Mouse (Mus musculus) layer of hippocampus, adult 9-11 months (tissue): ENCODE data around the gene Trpt1.

Experiments used
- DNase-seq: peaks from one replicate; pipeline ENCODE4 v3.0.0; 2022

Trpt1 gene

DNA sequence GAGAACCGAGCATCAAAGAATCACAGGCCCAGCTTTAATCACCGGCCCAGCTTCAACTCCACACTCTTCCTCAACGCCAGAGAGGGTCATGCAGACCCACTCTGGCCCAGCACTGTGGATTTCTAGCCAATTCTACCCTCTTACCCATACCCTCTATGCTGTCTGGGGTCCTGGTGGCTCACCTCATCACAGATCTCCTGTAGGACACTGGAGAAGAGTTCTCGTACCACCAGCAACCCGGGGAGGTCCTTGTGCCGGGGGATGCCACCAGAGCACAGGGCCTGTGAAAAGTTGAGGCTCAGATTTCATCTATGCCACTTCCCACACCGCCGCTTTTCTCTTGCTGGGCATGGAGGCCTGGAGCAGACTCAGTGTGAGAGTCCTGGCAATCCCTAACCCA lies 1.4 kb upstream of the Trpt1 start:
- DNase-seq, result peak; percentile 2

GRCm38 (mm10) chr19:6995255-6995991 lies 508 bp upstream of the Trpt1 start:
- peak; percentile 13 for DNase-seq

- DNase-seq, result peak; percentile 2
Observed at GRCm38 (mm10) chr19:6997721-6998290, 1.9 kb downstream of the Trpt1 start.

- no peak for DNase-seq
Observed at GRCm38 (mm10) chr19:6999360-7000063, 3.6 kb downstream of the Trpt1 start.

DNA sequence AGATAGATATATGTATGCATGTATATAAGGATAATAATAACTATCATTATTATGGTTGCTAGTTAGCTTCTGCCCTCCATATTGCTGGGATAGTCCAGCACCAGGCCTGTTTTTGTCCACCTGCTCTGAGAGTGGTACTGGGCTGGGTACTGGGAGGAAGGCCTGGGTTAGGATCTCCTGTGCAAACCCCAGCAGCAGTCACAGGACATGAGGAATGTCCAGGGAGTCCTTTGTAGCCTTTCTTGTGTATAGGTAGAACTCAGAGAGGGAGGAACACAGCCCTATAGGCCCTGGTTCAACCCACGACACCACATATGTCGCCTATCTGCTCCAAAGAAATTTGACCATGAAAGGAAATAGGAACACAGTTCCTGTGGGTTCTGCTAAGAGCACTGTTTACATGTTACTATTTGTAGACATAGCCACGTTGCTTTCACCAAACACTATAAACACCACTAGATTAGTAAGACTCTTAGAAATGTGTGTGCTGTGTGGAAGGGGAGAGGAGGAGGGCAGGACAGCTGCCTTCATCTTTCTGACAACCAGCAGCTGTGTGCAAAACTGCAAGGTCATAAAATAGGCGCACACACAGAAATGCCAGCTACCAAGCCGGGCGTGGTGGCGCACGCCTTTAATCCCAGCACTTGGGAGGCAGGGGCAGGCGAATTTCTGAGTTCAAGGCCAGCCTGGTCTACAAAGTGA lies 11.1 kb downstream of the Trpt1 start:
- no peak for DNase-seq

- no peak for DNase-seq
Observed at GRCm38 (mm10) chr19:7012426-7012825, 16.5 kb downstream of the Trpt1 start.

GRCm38 (mm10) chr19:7013984-7014383 lies 18.1 kb downstream of the Trpt1 start:
- no peak for DNase-seq

DNA sequence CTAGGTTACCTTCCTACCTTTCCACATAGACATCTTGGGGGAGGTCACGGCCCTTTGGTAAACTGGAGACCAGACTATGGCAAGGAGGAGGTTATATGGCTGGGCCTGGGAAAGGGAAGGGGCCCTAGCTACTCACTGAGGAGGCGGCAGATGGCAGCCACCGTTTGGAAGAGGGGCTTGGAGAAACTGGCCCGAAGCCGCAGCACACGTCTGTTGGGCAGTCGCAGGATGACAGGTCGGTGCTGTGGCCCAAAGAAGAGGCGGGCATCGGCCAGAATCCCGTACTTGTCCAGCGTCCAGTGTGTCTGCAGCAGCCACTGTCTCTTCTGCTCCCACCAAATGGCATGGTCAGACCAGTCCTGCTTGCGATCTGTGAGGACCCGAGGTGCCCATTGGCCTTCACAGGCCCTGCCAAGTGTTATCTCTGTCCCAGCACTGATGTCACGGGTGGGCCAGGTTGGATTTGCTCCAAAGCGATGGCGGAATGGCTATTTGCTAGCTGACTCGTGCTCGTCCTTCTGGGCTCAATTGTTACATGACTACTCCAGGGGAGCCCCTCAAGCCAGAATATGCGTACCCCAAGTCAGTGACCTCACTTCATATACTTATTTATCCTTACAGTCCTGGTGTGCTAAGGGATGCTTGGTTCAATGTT lies 18.7 kb downstream of the Trpt1 start:
- no peak for DNase-seq

- DNase-seq, result no peak
Observed at GRCm38 (mm10) chr19:7017541-7018457, 21.9 kb downstream of the Trpt1 start.

DNA sequence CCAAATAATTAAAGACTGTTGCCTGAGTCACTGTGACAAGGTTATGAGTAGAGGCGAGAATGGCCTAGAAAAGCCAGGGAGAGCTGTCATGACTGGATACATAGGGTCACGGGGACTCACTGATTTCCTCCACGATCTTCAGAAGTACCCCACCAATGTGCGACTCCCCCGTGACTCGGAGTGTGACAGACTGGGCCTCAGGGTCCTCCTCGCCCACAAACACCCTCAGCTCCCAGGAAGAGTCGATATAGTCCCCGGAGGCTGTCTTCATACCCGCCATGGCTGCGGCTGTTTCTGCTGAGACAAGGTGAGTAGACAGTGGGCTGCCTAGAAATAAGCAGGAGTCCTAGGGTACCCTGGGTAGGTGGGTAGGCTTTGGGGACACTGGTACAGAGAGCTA lies 22.6 kb downstream of the Trpt1 start:
- no peak for DNase-seq

DNA sequence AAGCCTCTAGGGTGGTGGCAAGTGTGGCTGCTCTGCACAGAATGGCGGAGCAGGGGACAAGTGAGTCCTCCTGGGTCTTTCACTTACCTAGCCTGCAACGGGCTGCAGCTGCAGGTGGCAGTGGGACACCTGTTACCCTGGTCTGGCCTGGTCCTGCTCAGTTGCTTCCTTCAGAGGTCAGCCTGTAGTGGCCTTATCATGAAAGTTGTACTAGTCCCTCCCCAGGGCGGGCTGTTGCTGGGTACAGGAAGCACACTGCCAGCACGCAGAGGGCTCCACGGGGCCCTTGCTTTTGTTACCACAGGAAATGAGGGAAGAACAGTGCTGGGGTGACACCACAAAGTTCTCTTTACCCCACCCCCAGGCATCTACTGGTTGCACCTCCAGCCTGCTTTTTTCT lies 23.3 kb downstream of the Trpt1 start, which contains the start of gene Fermt3:
TSS of gene Fermt3 (minus strand) at position 279 of the 400 bp plus-strand sequence.
- DNase-seq, result peak; percentile 85

- DNase-seq, result no peak
Observed at GRCm38 (mm10) chr19:7020224-7020641, 24.3 kb downstream of the Trpt1 start.

DNA sequence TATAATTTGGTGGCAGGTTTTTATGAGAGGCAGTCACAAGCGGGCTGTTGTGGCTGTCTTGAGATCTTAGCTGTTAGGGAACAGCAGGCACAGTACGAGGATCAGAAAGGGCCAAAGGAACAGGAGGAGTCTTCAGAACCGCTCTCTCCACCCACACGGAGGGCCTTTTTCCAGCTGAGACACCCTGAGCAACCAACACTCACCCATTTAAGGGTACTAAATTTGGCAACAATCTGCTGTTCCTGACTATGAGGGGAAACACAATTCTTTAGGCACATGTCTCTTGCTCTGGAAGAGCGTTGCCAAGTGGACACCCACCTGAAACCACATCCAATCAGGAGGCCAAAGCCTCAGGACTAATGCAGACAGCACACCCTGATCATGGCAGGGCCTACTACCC lies 33.6 kb downstream of the Trpt1 start:
- DNase-seq, result peak; percentile 55

GRCm38 (mm10) chr19:7034006-7034405 lies 38.1 kb downstream of the Trpt1 start:
- no peak for DNase-seq

DNA sequence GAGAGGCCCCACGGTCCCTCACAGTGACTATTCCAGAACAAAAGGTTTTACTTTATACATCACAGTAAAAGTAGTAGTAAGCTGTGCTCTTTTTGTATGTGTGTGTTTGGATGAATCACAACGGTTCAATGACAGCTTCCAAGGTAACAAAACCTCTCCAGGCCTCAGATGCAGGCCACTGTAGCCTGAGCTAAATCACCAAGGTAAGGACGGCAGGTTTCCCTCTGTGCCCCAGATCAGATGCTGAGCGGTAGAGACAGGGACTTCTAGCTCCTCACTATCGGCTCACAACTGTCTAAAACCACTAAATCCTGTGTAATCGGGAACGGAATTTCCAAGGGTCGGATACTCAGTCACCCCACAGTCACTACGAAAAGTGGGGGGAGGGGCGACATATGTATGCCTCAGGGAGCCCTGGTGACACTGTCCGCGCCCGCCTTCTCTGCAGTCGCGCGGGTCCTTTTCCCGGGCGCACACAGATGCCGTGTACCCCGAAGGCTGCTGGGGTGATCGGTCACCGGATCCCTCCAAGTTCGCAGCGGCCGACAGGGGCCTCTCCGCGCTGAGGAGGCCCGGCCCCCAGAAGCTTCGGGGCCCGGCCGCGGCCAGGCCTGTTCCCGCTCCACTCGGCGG lies 43.3 kb downstream of the Trpt1 start:
- DNase-seq, result peak; percentile 63

DNA sequence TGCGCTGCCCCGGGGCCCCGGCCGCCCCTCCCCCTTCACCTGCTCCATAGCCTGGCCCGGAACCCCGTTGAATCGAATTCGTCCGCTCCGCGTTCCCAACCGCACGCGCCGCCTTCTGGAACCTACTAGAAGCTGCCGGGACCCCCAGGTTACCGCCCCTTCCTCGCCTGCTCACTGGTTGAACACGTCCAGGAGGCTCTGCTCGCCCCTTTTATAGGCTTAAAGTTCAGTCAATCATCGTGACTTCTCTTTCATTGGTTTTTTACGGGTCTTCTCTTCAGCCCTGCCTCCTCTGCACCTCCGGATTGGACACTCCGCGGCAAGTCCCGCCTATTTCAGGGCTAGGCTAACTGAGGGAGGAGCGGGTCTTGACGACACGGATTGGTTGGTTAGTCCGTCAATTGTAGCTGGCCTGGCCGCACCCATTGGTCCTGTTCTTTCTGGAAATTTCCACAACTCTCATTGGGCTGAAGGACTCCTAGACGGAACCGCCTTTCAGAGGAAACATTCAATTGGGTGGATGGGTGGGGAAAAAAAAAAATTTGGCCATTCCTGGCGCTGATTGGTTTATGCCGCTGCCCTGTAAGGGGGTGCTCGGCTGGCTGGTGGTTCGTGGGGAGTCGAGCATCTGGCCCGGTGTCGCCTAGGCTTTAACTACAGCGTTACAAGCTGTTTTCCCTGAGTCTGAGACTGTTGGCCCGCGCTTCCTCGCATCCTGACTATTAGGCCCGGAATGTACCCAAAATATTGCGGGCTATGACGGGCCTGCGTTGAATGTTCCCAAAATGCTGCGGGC lies 44.1 kb downstream of the Trpt1 start, which contains the start of gene Stip1:
TSS of gene Stip1 (minus strand) at position 127 of the 796 bp plus-strand sequence.
- peak; percentile 100 for DNase-seq

GRCm38 (mm10) chr19:7040637-7041130 lies 44.8 kb downstream of the Trpt1 start:
- DNase-seq, result no peak

DNA sequence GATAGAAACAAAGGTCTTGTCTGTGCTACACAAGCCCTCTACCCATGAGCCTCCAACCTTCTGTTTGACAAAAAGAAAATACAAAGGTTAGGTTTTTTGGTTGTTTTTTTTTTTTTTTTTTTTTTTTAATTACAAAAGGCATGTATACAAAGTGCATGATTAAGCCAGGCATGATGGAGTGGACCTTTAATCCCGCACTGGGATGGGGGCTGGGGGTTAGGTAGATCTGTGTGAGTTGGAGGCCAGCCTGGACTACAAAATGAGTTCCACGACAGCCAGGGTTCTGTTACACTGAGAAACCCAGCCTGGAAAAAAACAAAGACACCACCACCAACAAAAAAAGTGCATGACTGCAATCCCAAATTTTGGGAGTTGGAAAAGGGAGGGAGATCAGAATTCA lies 45.2 kb downstream of the Trpt1 start:
- DNase-seq, result no peak

DNA sequence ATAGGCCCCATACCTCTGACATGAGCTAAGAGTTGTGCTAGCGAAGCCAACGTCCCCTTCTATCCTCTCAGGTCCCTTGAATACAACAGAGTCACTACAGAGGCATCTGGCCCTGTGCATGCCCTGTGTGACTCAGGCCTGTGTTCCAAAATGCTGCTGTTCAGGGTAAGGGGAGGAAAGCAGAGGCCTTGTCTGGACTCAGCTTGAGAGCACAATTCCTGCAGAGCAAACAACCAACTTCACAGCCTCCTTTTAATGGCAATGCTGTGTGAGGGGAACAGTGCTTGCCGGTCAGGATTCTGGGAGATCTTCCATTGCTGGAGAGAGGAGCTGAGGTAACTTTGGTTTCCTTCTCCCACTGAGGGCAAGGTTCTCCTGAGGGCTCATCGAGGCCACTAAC lies 48.3 kb downstream of the Trpt1 start:
- DNase-seq, result no peak

DNA sequence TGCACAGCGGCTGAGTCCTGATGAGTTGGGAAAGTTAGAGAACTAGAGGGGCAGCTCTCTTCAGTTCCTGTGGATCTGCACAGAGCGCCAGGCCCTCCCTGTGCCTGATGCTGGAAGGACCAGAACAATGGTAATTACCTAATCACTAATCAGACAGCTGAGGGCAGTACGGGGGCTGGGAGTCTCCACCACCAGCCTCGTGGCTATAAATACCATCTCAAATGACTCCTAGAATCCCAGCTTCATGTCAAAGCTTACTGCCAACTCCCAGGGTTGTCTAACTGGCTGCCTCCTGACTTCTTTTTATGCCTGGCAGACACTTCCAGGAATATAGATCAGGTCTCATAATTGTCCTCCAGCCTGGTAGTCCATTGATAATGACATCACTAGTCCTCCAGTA lies 48.8 kb downstream of the Trpt1 start:
- DNase-seq, result no peak
